Mouse (Mus musculus): ENCODE measurements around the gene Irf8.

Gene Irf8

GRCm38 (mm10) chr8:120751226-120752081, 15.3 kb downstream of the Irf8 start:
- no peak for DNase-seq (ENCODE audit: low read depth)

GRCm38 (mm10) chr8:120752082-120752452, 15.9 kb downstream of the Irf8 start:
- peak; percentile 34 for DNase-seq (ENCODE audit: low read depth)

- DNase-seq (ENCODE audit: low read depth): no peak
Observed at GRCm38 (mm10) chr8:120753476-120753875, 17.3 kb downstream of the Irf8 start.

GRCm38 (mm10) chr8:120755306-120756297, 19.4 kb downstream of the Irf8 start:
- DNase-seq (ENCODE audit: low read depth): no peak

- DNase-seq (ENCODE audit: low read depth): no peak
Observed at GRCm38 (mm10) chr8:120758005-120758404, 21.8 kb downstream of the Irf8 start.

- DNase-seq (ENCODE audit: low read depth): no peak
Observed at GRCm38 (mm10) chr8:120759847-120760246, 23.7 kb downstream of the Irf8 start.

- DNase-seq (ENCODE audit: low read depth): no peak
Observed at GRCm38 (mm10) chr8:120760341-120761215, 24.4 kb downstream of the Irf8 start.

GRCm38 (mm10) chr8:120763267-120763666, 27.1 kb downstream of the Irf8 start:
- no peak for DNase-seq (ENCODE audit: low read depth)

GRCm38 (mm10) chr8:120764638-120765037, 28.5 kb downstream of the Irf8 start:
- DNase-seq (ENCODE audit: low read depth): no peak

GRCm38 (mm10) chr8:120766622-120767021, 30.5 kb downstream of the Irf8 start:
- DNase-seq (ENCODE audit: low read depth): no peak

GRCm38 (mm10) chr8:120768454-120769218, 32.5 kb downstream of the Irf8 start:
- no peak for DNase-seq (ENCODE audit: low read depth)

- no peak for DNase-seq (ENCODE audit: low read depth)
Observed at GRCm38 (mm10) chr8:120777184-120777583, 41.0 kb downstream of the Irf8 start.

- no peak for DNase-seq (ENCODE audit: low read depth)
Observed at GRCm38 (mm10) chr8:120777732-120778131, 41.6 kb downstream of the Irf8 start.

GRCm38 (mm10) chr8:120779106-120779505, 42.9 kb downstream of the Irf8 start:
- DNase-seq (ENCODE audit: low read depth): no peak

- DNase-seq (ENCODE audit: low read depth): no peak
Observed at GRCm38 (mm10) chr8:120783781-120784180, 47.6 kb downstream of the Irf8 start.

- DNase-seq (ENCODE audit: low read depth): no peak
Observed at GRCm38 (mm10) chr8:120786753-120787152, 50.6 kb downstream of the Irf8 start.

- DNase-seq (ENCODE audit: low read depth): no peak
Observed at GRCm38 (mm10) chr8:120787631-120788030, 51.5 kb downstream of the Irf8 start.

GRCm38 (mm10) chr8:120792710-120793109, 56.6 kb downstream of the Irf8 start:
- DNase-seq (ENCODE audit: low read depth): no peak

GRCm38 (mm10) chr8:120795944-120796635, 59.9 kb downstream of the Irf8 start:
- peak; percentile 90 for DNase-seq (ENCODE audit: low read depth)

- no peak for DNase-seq (ENCODE audit: low read depth)
Observed at GRCm38 (mm10) chr8:120797019-120797727, 61.0 kb downstream of the Irf8 start.
